Mouse (Mus musculus) gastrocnemius, postnatal 14 days (tissue): ENCODE results near the gene Kif13a. TPM values are rescaled to one million over a fixed set of nuclear protein-coding genes. Genes with fewer than 3 reads are reported as not detected.

Experiments
- DNase-seq: peaks from one replicate; pipeline ENCODE4 v3.0.0; 2021; ENCODE audit warnings: mixed read lengths
- intact Hi-C: fragments of 180-260 bp; cut with DNase I; formaldehyde crosslinking; loops from one replicate; pipeline ENCODE4 v1.15.1; 2025; ENCODE audit warnings: low total_unique reads
- total RNA-seq, 2 experiments: library from RNA; stranded (reverse); gene quantifications; 2 replicates each; pipeline ENCODE4 v1.2.3; 2021

Kif13a gene
- total RNA-seq, 2 experiments from 2014 or later, result 56.0 to 56.5 TPM

GRCm38 (mm10) chr13:46892380-46892779, 37.3 kb downstream of the Kif13a start:
- DNase-seq, result no peak
- intact Hi-C loops, result no loop called here

GRCm38 (mm10) chr13:46888150-46888683, 41.5 kb downstream of the Kif13a start:
- intact Hi-C loops, result no loop called here
- no peak for DNase-seq

- intact Hi-C loops, result no loop called here
- DNase-seq, result no peak
These were observed 43.0 kb downstream of the Kif13a start for GRCm38 (mm10) chr13:46886497-46887261.

- intact Hi-C loops, result no loop called here
These were observed 44.0 kb downstream of the Kif13a start for GRCm38 (mm10) chr13:46885759-46886060.

GRCm38 (mm10) chr13:46884898-46885758, 44.5 kb downstream of the Kif13a start:
- intact Hi-C loops, result no loop called here
- no peak for DNase-seq

More at GRCm38 (mm10) chr13:46885759-46886060, 44.0 kb downstream of the Kif13a start:
- no peak for DNase-seq

GRCm38 (mm10) chr13:46883976-46884375, 45.7 kb downstream of the Kif13a start:
- no peak for DNase-seq
- intact Hi-C loops, result no loop called here

GRCm38 (mm10) chr13:46883381-46883780, 46.3 kb downstream of the Kif13a start:
- peak; percentile 38 for DNase-seq
- intact Hi-C loops, result no loop called here

- DNase-seq, result no peak
- intact Hi-C loops, result no loop called here
These were observed 48.9 kb downstream of the Kif13a start for GRCm38 (mm10) chr13:46880736-46881135.

- DNase-seq, result no peak
- intact Hi-C loops, result no loop called here
These were observed 49.4 kb downstream of the Kif13a start for GRCm38 (mm10) chr13:46880243-46880642.

GRCm38 (mm10) chr13:46877049-46877448, 52.6 kb downstream of the Kif13a start:
- no peak for DNase-seq
- intact Hi-C loops, result no loop called here

- DNase-seq, result no peak
- intact Hi-C loops, result no loop called here
These were observed 54.3 kb downstream of the Kif13a start for GRCm38 (mm10) chr13:46875377-46875776.

- intact Hi-C loops, result no loop called here
- DNase-seq, result no peak
These were observed 56.9 kb downstream of the Kif13a start for GRCm38 (mm10) chr13:46872732-46873131.

- no peak for DNase-seq
- intact Hi-C loops, result no loop called here
These were observed 57.5 kb downstream of the Kif13a start for GRCm38 (mm10) chr13:46872194-46872593.

- intact Hi-C loops, result no loop called here
- DNase-seq, result no peak
These were observed 60.2 kb downstream of the Kif13a start for GRCm38 (mm10) chr13:46869464-46869863.

- intact Hi-C loops, result no loop called here
- no peak for DNase-seq
These were observed 66.4 kb downstream of the Kif13a start for GRCm38 (mm10) chr13:46863169-46863748.

GRCm38 (mm10) chr13:46859876-46860275, 69.8 kb downstream of the Kif13a start:
- intact Hi-C loops, result loop anchor here (10.0 kb wide), 1 partner anchor 55 kb away; no protein-coding TSS in a partner anchor
- DNase-seq, result no peak

GRCm38 (mm10) chr13:46859173-46859572, 70.5 kb downstream of the Kif13a start:
- DNase-seq, result no peak
- intact Hi-C loops, result loop anchor here (10.0 kb wide), 1 partner anchor 56 kb away; no protein-coding TSS in a partner anchor

GRCm38 (mm10) chr13:46858835-46859152, 70.9 kb downstream of the Kif13a start:
- intact Hi-C loops, result loop anchor here (10.0 kb wide), 1 partner anchor 56 kb away; no protein-coding TSS in a partner anchor
- DNase-seq, result no peak

GRCm38 (mm10) chr13:46858143-46858834, 71.4 kb downstream of the Kif13a start:
- intact Hi-C loops, result loop anchor here (10.0 kb wide), 1 partner anchor 57 kb away; no protein-coding TSS in a partner anchor
- DNase-seq, result no peak
